Mouse (Mus musculus) cerebellum, postnatal 36 days (tissue): Measurements from ENCODE around the gene Nhlh1.

Experiments used
- DNase-seq, 2 experiments: peaks; one replicate each; pipeline ENCODE4 v3.0.0; 2021 to 2022; ENCODE audit warnings: mixed read lengths in 2 of 2

Nhlh1 gene

DNA sequence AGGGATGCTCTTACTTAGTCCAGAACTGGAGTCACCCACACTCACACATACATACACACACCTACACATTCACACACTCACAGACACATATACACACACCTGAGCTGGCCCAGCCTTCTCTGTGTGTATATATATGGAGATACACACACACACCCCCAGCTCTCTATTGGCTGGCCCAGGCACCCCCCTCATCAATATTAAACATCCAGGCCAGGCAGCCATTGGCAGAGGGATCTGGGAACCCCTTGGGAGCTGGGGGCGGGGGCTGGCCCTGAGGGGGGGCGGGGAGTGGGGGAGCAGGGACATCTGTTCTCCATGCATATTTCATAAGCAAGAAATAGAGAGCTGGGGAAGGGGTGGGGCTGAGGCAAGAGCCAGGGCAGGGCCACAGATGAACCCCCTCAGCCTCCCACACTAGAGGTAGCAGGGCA is at the start of gene Nhlh1:
Nhlh1 (minus strand) TSS at position 83 of the 431 bp plus-strand sequence.
- no peak for DNase-seq

DNA sequence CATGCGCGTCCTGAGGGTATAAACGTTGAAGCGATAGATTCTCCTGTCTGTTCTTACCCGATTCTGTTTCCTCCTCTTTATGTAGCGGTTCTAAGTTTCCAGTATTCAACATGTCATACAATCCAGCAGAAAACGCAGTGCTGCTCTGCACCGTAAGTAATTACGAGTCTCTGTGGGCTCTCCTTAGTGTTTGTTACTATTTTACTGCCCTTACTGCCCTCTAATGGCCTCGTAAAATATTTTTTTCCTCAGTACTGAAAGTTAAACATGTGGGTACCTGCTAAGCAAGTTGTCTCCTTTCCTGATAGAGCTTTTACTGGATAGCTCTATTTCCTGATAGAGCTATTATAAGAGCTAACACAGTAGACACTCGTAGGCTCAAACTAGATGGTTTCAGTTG is 47.7 kb upstream of the Nhlh1 start:
- DNase-seq = no peak

DNA sequence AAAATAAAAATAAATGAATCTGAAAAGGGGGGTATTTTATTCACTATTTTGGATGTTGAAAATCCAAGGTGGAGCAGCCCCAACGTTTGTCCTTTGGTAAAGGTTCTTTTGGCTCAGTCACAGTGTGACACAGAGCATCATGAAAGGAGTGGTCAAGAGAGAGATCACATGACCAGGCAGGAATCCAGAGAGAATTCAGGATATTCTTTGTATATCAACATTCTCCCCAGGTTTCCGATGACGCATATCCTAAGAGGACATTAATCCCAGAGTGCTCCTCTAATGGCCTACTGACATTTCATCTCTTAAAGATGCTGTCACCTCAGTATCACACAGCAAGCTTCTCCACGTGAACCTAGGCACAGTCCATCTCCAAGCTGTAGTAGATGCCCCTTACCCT is 46.2 kb upstream of the Nhlh1 start:
- no peak for DNase-seq

DNA sequence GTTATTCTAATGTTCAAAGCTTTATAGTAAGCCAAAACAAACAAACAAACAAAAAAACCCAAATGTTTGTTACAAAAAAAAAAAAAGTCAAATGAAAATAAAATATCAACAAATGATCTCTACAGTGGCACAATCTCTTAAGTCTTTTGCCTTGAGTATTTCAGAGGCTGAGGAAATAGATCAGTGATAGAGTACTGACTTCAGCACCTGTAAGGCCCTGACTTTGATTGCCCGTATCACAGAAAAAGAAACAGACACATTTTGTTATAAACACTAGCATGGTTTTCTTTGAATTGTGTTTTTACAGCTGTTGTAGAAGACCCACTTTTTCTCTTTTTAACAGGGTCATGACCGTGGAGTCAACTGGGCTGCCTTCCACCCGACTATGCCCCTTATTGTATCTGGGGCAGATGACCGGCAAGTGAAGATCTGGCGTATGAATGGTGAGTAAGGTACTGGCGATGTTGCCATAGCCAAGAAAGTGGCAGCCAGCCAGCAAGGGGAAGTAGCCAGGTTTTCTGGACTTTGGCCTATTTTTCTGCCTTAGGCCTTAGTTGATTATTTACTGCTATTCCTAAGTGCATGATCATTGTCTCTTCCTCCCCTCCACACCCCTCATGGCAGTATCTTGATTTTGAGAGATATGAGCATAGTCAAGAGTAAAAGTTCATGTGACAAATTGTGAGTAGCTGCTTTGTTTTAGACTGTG is 42.1 kb upstream of the Nhlh1 start:
- peak; percentile 54 to 60 for DNase-seq

DNA sequence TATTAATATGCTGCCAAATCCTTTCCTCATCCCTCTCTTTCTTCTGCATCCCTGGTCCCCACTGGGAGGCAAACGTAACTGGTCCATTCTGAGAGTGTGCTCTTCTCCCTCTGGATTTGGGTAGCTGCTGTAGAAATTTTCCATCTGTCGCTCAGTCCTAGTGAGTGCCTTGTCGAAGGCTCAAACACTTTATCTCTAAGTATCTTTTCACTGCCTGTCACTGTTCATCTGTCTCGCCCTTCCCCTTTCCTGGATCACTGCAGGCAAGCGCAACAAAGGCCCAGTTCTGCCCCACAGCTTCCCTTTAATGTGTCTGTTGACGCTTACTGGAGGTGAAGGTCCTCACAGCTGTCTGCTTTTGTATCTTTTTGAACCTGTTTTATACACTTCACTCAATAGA is 37.8 kb upstream of the Nhlh1 start:
- no peak for DNase-seq

DNA sequence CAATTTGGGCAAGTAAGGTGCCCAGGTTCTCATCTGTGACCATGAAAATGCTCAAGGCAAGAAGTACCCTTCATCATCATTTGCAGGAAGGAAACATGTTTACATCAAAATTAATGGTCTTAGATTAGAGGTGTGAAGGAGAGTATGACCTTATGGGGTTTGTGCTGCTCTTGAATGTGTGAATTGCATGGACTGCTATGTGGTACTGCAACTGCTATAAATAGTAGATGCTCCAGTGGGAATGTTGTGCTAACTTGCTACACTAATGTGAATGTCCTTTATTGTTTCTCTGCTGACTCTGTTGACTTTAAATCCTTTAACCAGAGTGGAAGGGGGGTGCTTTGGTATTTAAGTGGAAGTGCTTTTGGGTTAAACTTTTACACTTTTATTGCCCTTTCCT is 36.9 kb upstream of the Nhlh1 start:
- DNase-seq = no peak

DNA sequence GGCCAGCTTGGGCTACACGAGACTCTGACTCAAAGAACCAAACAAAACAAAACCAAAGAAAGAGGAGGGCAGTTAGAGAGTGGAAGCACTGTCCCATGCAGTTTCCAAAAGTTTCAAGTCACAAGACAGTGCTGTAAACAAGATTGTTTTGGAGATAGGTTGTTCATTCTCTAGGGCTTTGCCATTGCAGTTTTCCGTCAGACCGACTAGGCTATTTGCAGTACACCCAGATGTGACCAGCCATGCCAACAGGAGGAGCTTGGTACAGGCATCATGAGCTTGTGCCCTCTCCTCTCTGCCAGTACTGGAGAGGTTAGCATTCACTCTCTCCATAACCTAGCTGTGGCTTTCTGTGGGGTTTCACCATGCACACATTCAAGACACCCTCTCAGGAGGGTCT is 36.1 kb upstream of the Nhlh1 start:
- DNase-seq = no peak

DNA sequence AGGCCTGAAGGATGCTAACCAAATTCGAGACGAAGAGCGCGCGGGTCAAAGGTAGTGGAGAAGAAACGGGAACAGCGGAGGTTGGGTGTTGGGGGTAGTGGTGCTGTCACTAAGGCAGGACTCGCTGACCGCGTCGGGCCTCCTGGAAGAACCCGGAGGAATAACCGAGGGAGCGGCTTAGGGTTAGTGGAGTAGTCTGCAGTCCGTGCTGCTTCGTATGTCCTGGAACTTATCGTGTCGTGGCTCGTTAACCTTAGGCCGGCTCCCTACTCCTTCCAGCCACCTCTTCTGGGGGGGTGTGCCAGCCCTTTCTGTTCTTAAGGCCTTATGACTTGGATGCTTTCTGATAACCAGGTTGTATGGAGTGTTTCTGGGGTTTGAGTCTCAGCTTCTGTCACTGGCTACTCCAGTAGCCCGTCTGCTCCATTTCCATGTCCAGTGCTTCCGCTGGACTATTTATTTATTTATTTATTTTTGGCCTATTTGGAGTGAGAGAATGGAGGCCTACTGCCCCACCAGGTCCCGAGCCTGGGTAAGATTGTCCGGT is 25.6 kb upstream of the Nhlh1 start:
- DNase-seq = no peak

DNA sequence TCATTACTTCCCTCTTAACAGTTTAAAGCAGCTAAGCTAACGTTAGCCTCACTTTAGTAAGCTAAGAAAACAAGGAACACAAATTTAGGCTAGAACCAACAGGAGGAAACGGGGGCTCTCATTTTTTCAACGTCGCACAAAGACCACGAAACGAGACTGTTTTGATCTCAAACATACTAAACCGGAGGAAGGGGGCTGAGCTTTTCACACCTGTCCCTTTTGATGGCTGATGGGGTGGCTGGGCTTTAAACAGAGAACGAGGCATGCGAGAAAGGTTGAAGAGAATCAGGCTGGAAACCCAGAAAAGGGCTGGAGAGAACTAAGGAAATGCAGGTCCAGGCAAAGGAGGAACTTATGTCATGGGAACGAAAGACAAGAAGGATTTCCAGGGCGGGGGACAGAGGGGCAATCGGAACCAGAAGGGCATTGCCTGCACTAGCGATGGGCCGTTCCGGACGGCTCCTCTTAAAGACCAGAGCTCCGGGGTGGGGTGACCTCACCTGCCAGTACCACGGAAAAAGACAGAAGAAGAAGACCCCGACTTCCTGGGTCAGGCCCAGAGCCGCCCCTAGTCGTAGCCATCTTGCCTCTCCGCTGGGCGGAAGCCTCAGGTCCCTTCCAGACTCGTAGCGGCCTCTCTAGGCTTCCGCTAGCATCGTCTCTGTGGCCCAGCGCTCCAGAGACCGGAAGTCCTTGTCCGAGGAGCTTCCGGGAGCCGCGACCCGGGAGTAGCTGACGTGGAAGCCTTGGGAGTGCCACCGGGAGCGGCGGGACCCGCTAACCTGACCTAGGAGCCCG is 24.9 kb upstream of the Nhlh1 start, which contains the start of the genes Copa and Ncstn:
Copa (plus strand) TSS at position 429 of the 798 bp plus-strand sequence.
Ncstn (minus strand) TSS at position 695 of the 798 bp plus-strand sequence.
- peak; percentile 91 to 94 for DNase-seq

DNA sequence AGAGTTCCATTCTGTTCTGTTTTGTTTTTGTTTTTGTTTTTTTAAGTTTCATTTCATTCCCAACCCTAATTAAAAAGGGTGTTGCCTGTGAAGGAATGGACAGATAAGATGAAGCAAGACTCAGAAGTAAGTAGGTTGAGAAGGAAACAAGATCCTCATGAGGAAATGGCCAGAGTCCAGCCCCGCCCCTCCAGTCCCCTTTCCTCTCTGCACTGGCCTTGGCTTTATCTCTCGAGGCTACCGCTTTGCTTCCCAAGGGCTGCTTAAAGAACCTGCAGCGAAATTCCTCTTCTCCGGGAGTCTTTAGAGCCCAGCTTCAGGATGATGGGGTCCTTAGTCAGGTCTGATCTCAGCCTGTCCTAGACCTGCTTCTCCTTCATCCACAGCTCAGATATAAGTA is 20.6 kb upstream of the Nhlh1 start:
- no peak for DNase-seq

DNA sequence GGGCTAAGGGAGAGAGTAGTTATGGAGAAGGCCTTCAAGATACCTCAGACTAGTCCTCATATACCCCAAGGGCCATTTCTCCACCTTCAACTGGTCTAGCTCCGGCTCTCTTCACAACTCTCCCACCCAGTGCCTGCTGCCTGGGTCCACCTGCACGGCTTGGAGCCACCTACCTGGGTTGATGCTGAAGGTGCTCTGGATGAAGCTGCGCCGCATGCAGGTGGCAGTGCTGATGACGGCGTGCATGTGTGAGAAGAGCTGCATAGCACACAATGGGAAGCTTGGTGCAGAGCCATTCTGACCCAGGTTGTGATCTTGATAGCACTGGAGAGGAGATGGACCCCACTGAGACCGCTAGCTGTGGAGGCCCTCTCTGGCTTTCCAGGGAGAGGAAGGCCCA is 15.2 kb upstream of the Nhlh1 start:
- DNase-seq = no peak

DNA sequence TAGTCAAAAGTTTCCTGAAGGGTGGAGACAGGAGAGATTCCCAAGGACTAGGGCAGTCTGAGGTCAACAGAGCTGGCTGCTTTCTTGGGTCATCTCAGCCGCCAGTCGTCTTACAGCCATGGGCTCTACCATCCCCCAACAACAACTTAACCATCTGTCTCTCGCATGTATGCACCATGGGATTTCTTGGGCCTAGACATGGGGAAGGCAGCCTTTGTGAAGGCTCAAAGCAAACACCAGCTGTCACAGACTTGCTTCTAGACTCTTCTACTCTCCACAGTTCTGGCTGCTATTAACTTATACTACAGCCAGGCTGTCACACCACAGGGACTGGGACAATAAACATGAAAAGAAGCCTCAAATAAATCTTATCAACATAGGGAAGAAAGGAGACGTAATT is 14.2 kb upstream of the Nhlh1 start:
- no peak for DNase-seq

DNA sequence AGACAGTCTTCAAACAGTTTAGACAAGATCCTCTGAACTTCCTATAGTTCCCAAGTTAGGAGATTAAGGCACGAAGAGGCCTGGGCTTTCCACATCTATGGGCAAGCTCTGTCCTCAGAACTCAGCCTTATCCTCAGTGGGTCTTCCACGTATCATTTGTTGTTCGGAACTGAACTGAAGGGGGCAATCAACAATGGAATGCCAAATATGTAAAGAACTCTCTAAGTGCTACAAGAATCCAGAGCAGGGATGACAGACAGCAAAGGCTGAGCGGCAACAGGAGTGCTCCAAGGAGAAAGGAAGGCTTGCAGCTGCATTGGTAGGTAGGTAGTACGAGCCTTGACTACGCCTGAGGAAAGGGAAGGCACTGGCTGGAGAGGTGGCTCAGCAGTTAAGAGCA is 12.9 kb upstream of the Nhlh1 start:
- DNase-seq = no peak

DNA sequence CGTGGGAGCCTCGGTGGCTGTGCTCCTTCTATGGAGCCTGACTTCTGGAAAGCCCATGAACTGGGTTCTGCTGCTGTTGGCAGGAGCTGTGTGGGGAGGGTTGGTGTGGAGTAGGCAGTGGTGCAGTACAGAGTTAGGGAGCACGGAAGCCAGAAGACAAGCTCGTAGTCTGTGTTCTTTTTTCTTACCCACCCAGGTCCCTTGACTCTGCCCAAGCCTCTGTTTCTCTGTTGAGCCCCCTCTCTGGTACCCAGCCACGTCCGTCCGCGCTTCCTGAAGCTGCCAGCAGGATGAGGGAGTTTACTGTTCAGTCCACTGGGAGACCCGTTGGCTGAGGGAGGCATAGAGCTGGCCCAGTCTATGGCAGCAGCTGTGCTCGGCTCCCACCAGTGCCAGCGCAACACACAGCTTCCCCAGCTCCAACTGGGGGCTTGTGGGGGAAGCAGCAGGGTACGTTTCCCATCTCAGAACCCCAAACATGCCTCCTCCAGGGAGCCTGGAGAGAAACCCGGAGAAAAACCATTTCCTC is 7.3 kb upstream of the Nhlh1 start:
- DNase-seq = no peak

DNA sequence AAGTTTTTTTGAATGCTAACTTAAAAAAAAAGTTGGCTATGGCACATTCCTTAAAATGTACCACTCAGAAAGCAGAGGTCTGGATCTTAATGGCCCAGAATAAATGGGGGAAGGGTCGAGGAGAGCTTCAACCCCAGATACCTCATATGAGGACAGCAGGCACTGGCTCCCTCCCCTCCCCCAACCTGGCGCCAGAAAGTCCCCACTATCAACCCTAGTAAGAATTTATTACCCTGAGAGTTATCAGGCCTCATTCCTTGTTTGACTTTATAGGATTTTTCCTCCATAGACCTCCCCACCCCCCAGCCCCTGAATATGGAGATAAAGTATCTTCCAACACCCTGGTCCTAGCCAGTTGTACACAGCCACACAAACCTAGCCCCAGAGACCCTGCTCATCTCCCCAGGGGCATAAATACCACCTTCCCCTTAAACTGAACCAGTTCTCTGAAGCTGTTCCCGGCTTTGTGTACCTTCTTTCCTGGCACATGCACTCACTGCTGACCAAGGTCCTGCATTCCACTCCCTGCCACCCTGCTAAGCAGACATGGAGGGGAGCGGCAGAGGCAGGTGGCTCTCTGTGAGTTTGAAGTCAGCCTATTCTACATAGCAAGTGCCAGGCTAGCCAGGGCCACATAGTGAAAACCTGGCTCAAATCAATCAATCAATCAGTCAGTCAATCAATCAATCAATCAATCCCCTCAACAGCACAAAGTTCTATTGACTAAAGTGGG is 6.1 kb upstream of the Nhlh1 start:
- DNase-seq = no peak

DNA sequence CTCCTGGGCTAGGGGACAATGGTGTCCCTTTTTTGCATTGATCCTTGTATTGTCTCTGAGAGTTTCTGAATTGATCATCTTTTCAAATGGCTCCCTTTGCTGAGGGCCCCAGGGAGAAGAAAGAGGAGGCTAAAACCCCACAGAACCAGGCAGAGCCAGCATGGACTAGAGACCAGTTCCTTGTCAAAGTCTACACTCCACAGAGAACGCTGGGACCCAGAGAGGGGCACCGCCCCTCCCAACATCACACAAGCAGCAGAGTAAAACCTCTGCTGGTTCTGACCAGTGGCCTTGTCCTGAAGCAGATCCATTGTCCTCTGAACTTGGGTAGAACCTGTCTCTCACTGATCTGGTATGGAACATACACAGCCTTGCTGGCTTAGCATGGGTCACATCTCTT is 4.7 kb upstream of the Nhlh1 start:
- no peak for DNase-seq

DNA sequence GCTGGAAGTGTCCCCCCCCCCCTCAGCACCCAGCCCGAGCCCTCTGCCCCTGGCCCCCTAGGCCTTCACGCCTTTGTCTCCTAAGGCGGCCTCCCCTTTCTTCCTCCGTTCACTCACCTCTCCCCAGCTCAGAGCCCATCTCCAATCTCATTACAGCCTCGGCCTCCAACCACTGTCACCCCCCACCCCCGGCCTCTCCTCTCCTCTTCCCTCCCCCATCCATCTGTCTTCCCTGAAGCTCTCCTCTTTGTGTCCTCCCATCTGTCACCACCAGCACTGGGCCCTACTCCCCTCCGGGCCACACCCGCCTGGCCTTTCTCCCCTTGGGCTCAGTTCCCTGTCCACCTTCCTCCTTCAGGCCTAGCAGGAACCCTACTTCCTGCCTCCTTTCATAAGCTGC is 3.8 kb upstream of the Nhlh1 start:
- no peak for DNase-seq

DNA sequence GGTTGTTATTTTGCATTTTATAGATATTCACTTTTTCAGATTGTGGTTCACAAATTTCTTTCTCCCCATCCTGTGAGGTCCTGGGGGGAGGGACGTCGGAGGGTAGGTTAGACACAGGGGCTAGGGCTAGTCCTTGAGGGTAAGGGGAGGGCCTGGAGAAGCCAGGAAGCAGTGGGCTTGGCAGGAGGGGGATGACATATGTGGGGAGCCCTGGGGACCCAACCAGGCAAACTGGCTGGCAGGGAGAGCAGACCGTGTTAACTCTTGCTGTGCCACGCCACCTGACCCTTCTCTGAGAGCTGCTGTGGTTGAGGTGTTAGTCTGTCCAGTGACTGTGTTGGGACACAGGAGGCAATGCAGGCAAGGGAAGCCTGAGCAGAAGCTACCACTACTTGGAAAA is 3.3 kb upstream of the Nhlh1 start:
- no peak for DNase-seq

DNA sequence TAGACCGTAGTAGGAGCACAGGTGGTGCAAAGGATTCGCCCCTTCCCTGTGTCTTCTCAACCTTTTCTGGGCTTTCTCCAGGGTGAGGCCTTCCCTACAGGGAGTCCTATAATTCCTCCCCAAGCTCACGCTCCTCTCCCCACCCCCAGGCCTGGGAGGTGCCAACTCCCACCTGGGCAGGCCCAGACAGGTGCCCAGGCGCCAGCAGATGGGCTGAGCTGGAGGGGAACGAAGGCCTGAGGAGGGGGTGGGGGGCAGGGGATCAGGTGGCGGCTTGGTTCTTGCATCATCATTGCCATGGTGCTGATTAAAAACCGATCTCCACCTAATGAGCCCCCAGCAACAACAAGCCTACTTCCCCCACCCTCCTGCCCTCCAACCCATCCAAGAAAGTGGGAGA is 1.5 kb upstream of the Nhlh1 start:
- DNase-seq = no peak

DNA sequence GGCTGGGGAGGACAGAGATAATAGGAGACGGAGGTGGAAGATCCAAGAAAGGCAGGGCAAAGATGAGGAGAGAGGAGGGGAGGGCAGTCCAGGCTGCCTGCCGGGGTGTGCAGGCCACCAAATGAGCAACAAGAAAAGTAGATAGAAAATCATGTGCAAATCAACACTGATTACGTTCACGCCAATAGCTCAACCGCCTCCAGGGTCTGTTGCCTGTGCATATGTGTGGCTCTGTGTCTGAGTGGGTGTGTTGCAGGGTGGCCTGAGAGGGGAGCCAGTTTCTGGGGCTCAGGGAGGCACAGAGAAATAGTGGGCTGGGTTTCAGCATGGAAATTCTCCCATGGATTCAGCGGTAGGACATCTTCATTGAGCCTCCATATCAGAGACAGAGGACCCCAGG is 948 bp upstream of the Nhlh1 start:
- DNase-seq = no peak

DNA sequence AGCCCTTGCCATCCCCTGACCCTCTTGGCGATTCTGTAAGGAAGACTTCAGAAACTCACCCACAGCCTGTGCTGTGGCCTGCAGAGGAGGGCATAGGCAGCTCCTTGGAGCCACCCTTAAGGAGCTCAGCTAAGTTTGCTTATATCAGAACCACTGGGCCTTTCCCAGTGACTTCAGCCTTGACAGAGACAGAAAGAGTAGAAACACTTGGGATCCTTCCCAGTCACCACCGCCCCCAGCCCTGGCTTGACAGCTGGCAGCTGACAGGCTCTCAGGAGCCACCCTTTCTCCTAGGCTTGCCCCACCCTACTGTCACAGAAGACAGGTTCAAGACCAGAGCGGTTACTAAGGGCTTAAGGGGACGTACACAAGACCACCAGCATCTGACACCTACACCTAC is 1.1 kb downstream of the Nhlh1 start:
- no peak for DNase-seq

DNA sequence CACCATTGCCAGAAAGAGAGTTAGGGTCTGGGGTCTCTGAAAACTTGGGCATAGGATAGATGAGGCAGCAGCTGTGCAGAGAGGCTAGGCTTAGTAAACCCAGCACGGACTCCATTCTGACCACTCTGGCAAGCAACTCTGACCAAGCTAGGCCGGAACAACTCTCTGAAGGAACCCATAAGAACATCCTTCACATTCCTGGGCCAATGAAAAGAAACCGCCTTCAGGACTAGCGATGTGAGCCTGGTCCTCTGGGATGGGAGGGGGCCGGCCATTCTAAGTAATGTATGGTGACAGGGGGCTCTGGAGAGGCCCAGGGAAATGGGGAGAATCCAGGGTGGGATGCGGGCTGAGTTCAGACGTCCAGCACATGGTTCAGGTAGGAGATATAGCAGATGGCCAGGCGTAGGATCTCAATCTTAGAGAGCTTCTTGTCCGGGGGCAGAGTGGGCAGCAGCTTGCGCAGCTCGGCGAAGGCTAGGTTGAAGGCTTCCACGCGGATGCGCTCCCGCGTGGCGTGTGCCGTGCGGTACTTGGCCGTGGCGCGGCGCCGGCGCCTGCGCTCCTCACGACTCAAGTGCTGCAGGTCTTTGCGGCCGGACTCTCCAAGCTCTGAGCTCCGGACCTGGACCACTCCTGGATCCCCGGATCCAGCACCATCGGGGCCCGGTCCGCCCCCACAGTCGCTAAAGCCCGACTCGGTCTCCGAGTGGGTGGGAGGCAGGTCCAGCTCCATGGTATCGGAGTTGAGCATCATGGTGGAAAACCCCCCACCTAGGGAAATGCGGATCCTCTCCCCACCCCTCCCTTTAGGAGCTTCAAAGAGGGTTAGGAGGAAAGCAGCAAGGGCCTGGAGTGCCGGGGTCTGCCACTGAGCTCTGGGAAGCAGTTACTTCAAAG is 3.6 kb downstream of the Nhlh1 start:
- DNase-seq = peak; percentile 47 to 56
